Mouse (Mus musculus) MEL (cell line): ENCODE results near the gene Krtcap2.

Experiments
- HCFC1 ChIP-seq: IDR thresholded peaks from 2 replicates; pipeline ENCODE4 v1.6.1; 2012; ENCODE audit warnings: low read depth, mild to moderate bottlenecking, inconsistent platforms, low read length, improper control_type of control experiment, moderate library complexity
- POLR2A ChIP-seq, 2 experiments: IDR thresholded peaks; 2 replicates each; pipeline ENCODE4 v1.6.1; 2011 to 2012; ENCODE audit warnings: low read length in 2 of 2, mild to moderate bottlenecking in 2 of 2, control low read depth in 1 of 2, improper control_type of control experiment in 1 of 2, low read depth in 1 of 2, moderate library complexity in 1 of 2; ENCODE audit not compliant: control insufficient read depth in 1 of 2, insufficient read depth in 1 of 2, poor library complexity in 1 of 2

GRCm38 (mm10) chr3:89246261-89247100 lies 715 bp downstream of the Krtcap2 start, which contains the start of gene Trim46:
- TF ChIP-seq HCFC1 (peak; percentile 87), POLR2A (IDR thresholded peaks at IDR 0.05; ENCODE audit: control insufficient read depth in 1 of 2, insufficient read depth in 1 of 2, low read depth in 1 of 2, low read length in 2 of 2, poor library complexity in 1 of 2) (peak; percentile 90 to 94; a peak in 3 of 4 replicates)
